Mouse (Mus musculus) myocyte (in vitro differentiated cells): ENCODE data around the gene Aen.

Experiments
- CEBPB ChIP-seq: IDR thresholded peaks from 2 replicates; pipeline ENCODE4 v1.6.1; 2011; ENCODE audit warnings: mild to moderate bottlenecking, moderate library complexity; ENCODE audit not compliant: poor library complexity, insufficient read depth, severe bottlenecking
- MYOD1 ChIP-seq, 3 experiments: IDR thresholded peaks; one replicate each; pipeline ENCODE4 v1.6.1; 2011; ENCODE audit warnings: control low read depth in 2 of 3, low read depth in 2 of 3, mild to moderate bottlenecking in 2 of 3, moderate library complexity in 1 of 3; ENCODE audit not compliant: insufficient read length in 2 of 3, control insufficient read depth in 1 of 3
- POLR2A ChIP-seq: IDR thresholded peaks from one replicate; pipeline ENCODE4 v1.6.1; 2011; ENCODE audit warnings: low read depth, mild to moderate bottlenecking, control low read depth, moderate library complexity; ENCODE audit not compliant: insufficient read length
- POLR2AphosphoS2 ChIP-seq: IDR thresholded peaks from one replicate; pipeline ENCODE4 v1.6.1; 2011; ENCODE audit warnings: low read depth, control low read depth; ENCODE audit not compliant: insufficient read length

DNA sequence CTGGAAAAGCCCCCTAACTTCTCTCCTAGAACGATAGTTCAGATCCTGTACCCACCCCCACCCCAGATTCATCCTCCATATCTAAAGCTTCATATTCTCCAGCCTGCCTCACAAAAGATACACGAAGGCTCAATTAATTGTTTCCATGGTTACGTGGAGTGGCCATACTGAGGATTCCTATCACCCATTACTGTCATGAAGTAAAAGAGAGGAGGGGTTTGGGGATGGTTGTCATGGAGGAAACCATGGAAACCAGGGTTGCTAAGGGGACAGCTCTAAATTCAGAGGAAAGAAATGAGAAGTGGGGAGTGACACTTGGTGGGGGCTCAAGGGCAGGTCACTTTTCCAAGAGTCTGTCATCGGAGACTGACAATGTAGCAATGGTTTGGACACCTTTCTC lies 9.2 kb upstream of the Aen start:
- TF ChIP-seq MYOD1 (IDR thresholded peaks at IDR 0.05; ENCODE audit: control insufficient read depth in 1 of 3, insufficient read length in 2 of 3, low read depth in 2 of 3), result no peak
- TF ChIP-seq CEBPB, result no peak
- TF ChIP-seq POLR2A, result no peak
- no peak for TF ChIP-seq POLR2AphosphoS2
